Mouse (Mus musculus): ENCODE data around the gene Kdr. TPM values are rescaled to one million over a fixed set of nuclear protein-coding genes. Genes with fewer than 3 reads are reported as not detected.
"Not testable (repeated sequence)": the region's sequence is repeated elsewhere in the genome, so short reads cannot be mapped to it uniquely, and the experiment has no call there.

Kdr gene
- polyA plus RNA-seq, 1 experiment from 2014 or later = 26.7 TPM

DNA sequence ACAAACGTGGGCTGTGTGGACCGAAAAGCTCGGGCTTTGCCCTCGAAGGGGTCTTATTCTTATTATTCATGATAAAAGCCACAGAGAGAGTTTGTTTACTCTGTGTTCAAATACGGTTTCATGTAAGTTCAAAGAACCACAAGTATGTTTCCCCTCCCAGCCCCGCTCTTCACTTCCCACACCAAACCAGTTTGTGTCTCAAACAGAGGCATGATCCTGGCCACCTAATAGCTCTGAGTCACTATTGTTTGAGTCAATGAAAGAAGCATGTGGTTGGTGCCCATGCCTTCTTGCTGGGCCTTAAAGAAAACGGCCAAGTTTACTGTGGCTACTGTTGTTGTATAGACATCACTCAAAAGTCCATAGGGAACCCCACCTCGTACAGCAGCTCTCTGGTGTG, 43.0 kb downstream of the Kdr start:
- ATAC-seq (ENCODE audit: low read depth) (no peak), DNase-seq (ENCODE audit: low spot score) (no peak)
- Histone ChIP-seq H3K9ac (ENCODE audit: low read depth, low read length) (no peak overlapping the region), H3K4me3 (ENCODE audit: low read depth, low read length) (no peak overlapping the region), H3K27me3 (replicated peaks; ENCODE audit: control insufficient read depth, insufficient read depth, low read length) (no peaks in the 10 kb centered on the region), H3K9me3 (ENCODE audit: control insufficient read depth, low read length) (no peaks in the 10 kb centered on the region), H3K36me3 (ENCODE audit: control insufficient read depth, insufficient read depth, low read length) (no peaks in the 10 kb centered on the region), H3K27ac (replicated peaks; ENCODE audit: low read depth, low read length) (no peak overlapping the region), H3K4me1 (ENCODE audit: control insufficient read depth, insufficient read depth, low read length) (peaks cover 11% of the 10 kb centered on the region; the same call in 1 of the 2 replicates), H3K4me2 (ENCODE audit: low read depth, low read length) (no peak overlapping the region)
- WGBS = 72% methylated on average over 8 of the region's 8 CpGs

GRCm38 (mm10) chr5:75934201-75934600, 44.1 kb downstream of the Kdr start:
- Histone ChIP-seq H3K36me3 (ENCODE audit: control insufficient read depth, insufficient read depth, low read length) (no peaks in the 10 kb centered on the region), H3K9ac (ENCODE audit: low read depth, low read length) (no peak overlapping the region), H3K27ac (replicated peaks; ENCODE audit: low read depth, low read length) (no peak overlapping the region), H3K4me1 (ENCODE audit: control insufficient read depth, insufficient read depth, low read length) (peaks cover 8% of the 10 kb centered on the region; the same call in 1 of the 2 replicates), H3K4me2 (ENCODE audit: low read depth, low read length) (no peak overlapping the region), H3K9me3 (ENCODE audit: control insufficient read depth, low read length) (no peaks in the 10 kb centered on the region), H3K27me3 (replicated peaks; ENCODE audit: control insufficient read depth, insufficient read depth, low read length) (no peaks in the 10 kb centered on the region), H3K4me3 (ENCODE audit: low read depth, low read length) (no peak overlapping the region)
- WGBS = 80% methylated on average over 10 of the region's 10 CpGs
- ATAC-seq (ENCODE audit: low read depth) (no peak), DNase-seq (ENCODE audit: low spot score) (no peak)

- Histone ChIP-seq H3K27me3 (replicated peaks; ENCODE audit: control insufficient read depth, insufficient read depth, low read length) (no peaks in the 10 kb centered on the region), H3K36me3 (ENCODE audit: control insufficient read depth, insufficient read depth, low read length) (no peaks in the 10 kb centered on the region), H3K9me3 (ENCODE audit: control insufficient read depth, low read length) (no peaks in the 10 kb centered on the region), H3K4me1 (ENCODE audit: control insufficient read depth, insufficient read depth, low read length) (peaks cover 4% of the 10 kb centered on the region; the same call in 1 of the 2 replicates), H3K4me3 (ENCODE audit: low read depth, low read length) (no peak overlapping the region), H3K4me2 (ENCODE audit: low read depth, low read length) (no peak overlapping the region), H3K27ac (replicated peaks; ENCODE audit: low read depth, low read length) (0 out of 2 replicates have a peak overlapping the region, but pooled peaks have one; percentile 28), H3K9ac (ENCODE audit: low read depth, low read length) (no peak overlapping the region)
- whole genome bisulfite sequencing = 68% methylated on average over 20 of the region's 20 CpGs
- DNase-seq (ENCODE audit: low spot score) = peak; percentile 56
- ATAC-seq (ENCODE audit: low read depth) = 0 out of 2 replicates have a peak, but pooled peaks have one; percentile 22
Measured at GRCm38 (mm10) chr5:75933521-75934044, 44.7 kb downstream of the Kdr start.

DNA sequence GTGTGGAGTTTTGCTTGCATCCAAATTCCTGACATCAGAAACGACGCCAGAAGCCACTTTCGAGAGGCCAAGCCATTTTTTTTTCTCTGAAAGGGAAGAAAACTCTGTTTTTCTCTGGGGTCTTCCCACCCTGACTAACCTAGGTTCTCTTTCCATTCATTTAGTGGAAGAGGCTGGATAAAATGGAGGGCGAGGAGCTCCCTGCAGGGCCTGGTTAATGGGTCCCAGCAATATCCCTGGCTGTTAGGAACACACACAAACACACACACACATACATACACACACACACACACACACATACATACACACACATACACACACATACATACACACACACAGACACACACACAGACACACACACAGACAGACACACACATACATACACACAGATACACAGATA, 46.8 kb downstream of the Kdr start:
- not testable (repeated sequence) for H3K27ac ChIP-seq (replicated peaks; ENCODE audit: low read depth, low read length); H3K27me3 ChIP-seq (replicated peaks; ENCODE audit: control insufficient read depth, insufficient read depth, low read length); DNase-seq (ENCODE audit: low spot score); H3K4me3 ChIP-seq (ENCODE audit: low read depth, low read length); H3K4me2 ChIP-seq (ENCODE audit: low read depth, low read length); H3K9ac ChIP-seq (ENCODE audit: low read depth, low read length); H3K9me3 ChIP-seq (ENCODE audit: control insufficient read depth, low read length); H3K36me3 ChIP-seq (ENCODE audit: control insufficient read depth, insufficient read depth, low read length); ATAC-seq (ENCODE audit: low read depth); H3K4me1 ChIP-seq (ENCODE audit: control insufficient read depth, insufficient read depth, low read length)
- 82% methylated on average over 4 of the region's 4 CpGs for WGBS

- ATAC-seq (ENCODE audit: low read depth) (no peak), DNase-seq (ENCODE audit: low spot score) (no peak)
- Histone ChIP-seq H3K9me3 (ENCODE audit: control insufficient read depth, low read length) (no peaks in the 10 kb centered on the region), H3K4me1 (ENCODE audit: control insufficient read depth, insufficient read depth, low read length) (peaks cover 4% of the 10 kb centered on the region; the same call in 1 of the 2 replicates), H3K36me3 (ENCODE audit: control insufficient read depth, insufficient read depth, low read length) (no peaks in the 10 kb centered on the region), H3K4me3 (ENCODE audit: low read depth, low read length) (no peak overlapping the region), H3K4me2 (ENCODE audit: low read depth, low read length) (no peak overlapping the region), H3K27ac (replicated peaks; ENCODE audit: low read depth, low read length) (no peak overlapping the region), H3K27me3 (replicated peaks; ENCODE audit: control insufficient read depth, insufficient read depth, low read length) (no peaks in the 10 kb centered on the region), H3K9ac (ENCODE audit: low read depth, low read length) (no peak overlapping the region)
- 75% methylated on average over 7 of the region's 7 CpGs for WGBS
Measured at GRCm38 (mm10) chr5:75929960-75930359, 48.3 kb downstream of the Kdr start.

GRCm38 (mm10) chr5:75922677-75923076, 55.6 kb downstream of the Kdr start:
- Histone ChIP-seq H3K27me3 (replicated peaks; ENCODE audit: control insufficient read depth, insufficient read depth, low read length) (no peaks in the 10 kb centered on the region), H3K4me2 (ENCODE audit: low read depth, low read length) (no peak overlapping the region), H3K36me3 (ENCODE audit: control insufficient read depth, insufficient read depth, low read length) (no peaks in the 10 kb centered on the region), H3K9ac (ENCODE audit: low read depth, low read length) (no peak overlapping the region), H3K27ac (replicated peaks; ENCODE audit: low read depth, low read length) (no peak overlapping the region), H3K4me1 (ENCODE audit: control insufficient read depth, insufficient read depth, low read length) (no peaks in the 10 kb centered on the region; the same call in 1 of the 2 replicates), H3K9me3 (ENCODE audit: control insufficient read depth, low read length) (no peaks in the 10 kb centered on the region), H3K4me3 (ENCODE audit: low read depth, low read length) (no peak overlapping the region)
- 72% methylated on average over 6 of the region's 6 CpGs for WGBS
- ATAC-seq (ENCODE audit: low read depth) = no peak
- DNase-seq (ENCODE audit: low spot score) = no peak

- WGBS = 63% methylated on average over 12 of the region's 12 CpGs
- Histone ChIP-seq H3K9ac (ENCODE audit: low read depth, low read length) (no peak overlapping the region), H3K4me2 (ENCODE audit: low read depth, low read length) (no peak overlapping the region), H3K4me1 (ENCODE audit: control insufficient read depth, insufficient read depth, low read length) (no peaks in the 10 kb centered on the region; the same call in 1 of the 2 replicates), H3K27ac (replicated peaks; ENCODE audit: low read depth, low read length) (no peak overlapping the region), H3K27me3 (replicated peaks; ENCODE audit: control insufficient read depth, insufficient read depth, low read length) (no peaks in the 10 kb centered on the region), H3K36me3 (ENCODE audit: control insufficient read depth, insufficient read depth, low read length) (no peaks in the 10 kb centered on the region), H3K9me3 (ENCODE audit: control insufficient read depth, low read length) (no peaks in the 10 kb centered on the region), H3K4me3 (ENCODE audit: low read depth, low read length) (no peak overlapping the region)
- ATAC-seq (ENCODE audit: low read depth) (no peak), DNase-seq (ENCODE audit: low spot score) (no peak)
Measured at GRCm38 (mm10) chr5:75921730-75922387, 56.4 kb downstream of the Kdr start.

DNA sequence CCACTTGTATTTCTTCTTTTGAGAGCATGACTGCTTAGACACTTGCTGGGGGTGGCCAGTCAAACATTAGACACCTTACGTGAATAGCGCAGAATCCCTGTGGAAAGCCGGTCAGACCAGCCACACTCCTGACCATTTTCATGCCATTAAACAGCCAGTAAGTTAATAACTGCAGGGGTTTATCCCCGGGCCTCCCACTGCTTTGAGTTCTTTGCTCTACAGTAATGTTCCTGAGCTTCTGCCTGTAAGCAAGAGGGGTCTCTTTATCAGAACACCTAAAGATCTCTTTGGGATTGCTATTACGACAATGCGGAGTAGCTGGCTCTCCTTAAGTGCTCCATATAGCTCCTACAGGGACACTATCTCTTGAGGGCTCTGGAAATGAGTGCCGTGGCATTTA, 58.7 kb downstream of the Kdr start:
- DNase-seq (ENCODE audit: low spot score) (no peak), ATAC-seq (ENCODE audit: low read depth) (no peak)
- H3K4me3 ChIP-seq (ENCODE audit: low read depth, low read length) = no peak overlapping the region
- H3K9me3 ChIP-seq (ENCODE audit: control insufficient read depth, low read length) = no peaks in the 10 kb centered on the region
- no peaks in the 10 kb centered on the region; the same call in 1 of the 2 replicates for H3K4me1 ChIP-seq (ENCODE audit: control insufficient read depth, insufficient read depth, low read length)
- 88% methylated on average over 7 of the region's 7 CpGs for WGBS
- H3K36me3 ChIP-seq (ENCODE audit: control insufficient read depth, insufficient read depth, low read length) = no peaks in the 10 kb centered on the region
- no peak overlapping the region for H3K27ac ChIP-seq (replicated peaks; ENCODE audit: low read depth, low read length)
- no peak overlapping the region for H3K9ac ChIP-seq (ENCODE audit: low read depth, low read length)
- H3K27me3 ChIP-seq (replicated peaks; ENCODE audit: control insufficient read depth, insufficient read depth, low read length) = no peaks in the 10 kb centered on the region
- no peak overlapping the region for H3K4me2 ChIP-seq (ENCODE audit: low read depth, low read length)

GRCm38 (mm10) chr5:75918139-75918538, 60.1 kb downstream of the Kdr start:
- H3K27me3 ChIP-seq (replicated peaks; ENCODE audit: control insufficient read depth, insufficient read depth, low read length) = no peaks in the 10 kb centered on the region
- no peak overlapping the region for H3K4me3 ChIP-seq (ENCODE audit: low read depth, low read length)
- ATAC-seq (ENCODE audit: low read depth) = no peak
- no peaks in the 10 kb centered on the region for H3K36me3 ChIP-seq (ENCODE audit: control insufficient read depth, insufficient read depth, low read length)
- no peak overlapping the region for H3K9ac ChIP-seq (ENCODE audit: low read depth, low read length)
- no peaks in the 10 kb centered on the region for H3K9me3 ChIP-seq (ENCODE audit: control insufficient read depth, low read length)
- peak; percentile 12 for DNase-seq (ENCODE audit: low spot score)
- no peaks in the 10 kb centered on the region; the same call in 1 of the 2 replicates for H3K4me1 ChIP-seq (ENCODE audit: control insufficient read depth, insufficient read depth, low read length)
- H3K27ac ChIP-seq (replicated peaks; ENCODE audit: low read depth, low read length) = no peak overlapping the region
- 82% methylated on average over 7 of the region's 7 CpGs for WGBS
- H3K4me2 ChIP-seq (ENCODE audit: low read depth, low read length) = no peak overlapping the region

All from embryonic facial prominence, embryonic 14.5 days (tissue).